Mouse (Mus musculus) E14TG2a.4 (cell line): ENCODE results near the gene Zfp457.

Experiments
- CTCF ChIP-seq: conservative IDR thresholded peaks from 2 replicates; pipeline ENCODE4 v1.5.1; 2014; ENCODE audit warnings: low read length
- NANOG ChIP-seq: IDR thresholded peaks from 2 replicates; pipeline ENCODE4 v1.6.1; 2014; ENCODE audit warnings: borderline replicate concordance, low read length, mixed read lengths
- POU5F1 ChIP-seq: IDR thresholded peaks from 2 replicates; pipeline ENCODE4 v1.6.1; 2014; ENCODE audit warnings: low read length, borderline replicate concordance

DNA sequence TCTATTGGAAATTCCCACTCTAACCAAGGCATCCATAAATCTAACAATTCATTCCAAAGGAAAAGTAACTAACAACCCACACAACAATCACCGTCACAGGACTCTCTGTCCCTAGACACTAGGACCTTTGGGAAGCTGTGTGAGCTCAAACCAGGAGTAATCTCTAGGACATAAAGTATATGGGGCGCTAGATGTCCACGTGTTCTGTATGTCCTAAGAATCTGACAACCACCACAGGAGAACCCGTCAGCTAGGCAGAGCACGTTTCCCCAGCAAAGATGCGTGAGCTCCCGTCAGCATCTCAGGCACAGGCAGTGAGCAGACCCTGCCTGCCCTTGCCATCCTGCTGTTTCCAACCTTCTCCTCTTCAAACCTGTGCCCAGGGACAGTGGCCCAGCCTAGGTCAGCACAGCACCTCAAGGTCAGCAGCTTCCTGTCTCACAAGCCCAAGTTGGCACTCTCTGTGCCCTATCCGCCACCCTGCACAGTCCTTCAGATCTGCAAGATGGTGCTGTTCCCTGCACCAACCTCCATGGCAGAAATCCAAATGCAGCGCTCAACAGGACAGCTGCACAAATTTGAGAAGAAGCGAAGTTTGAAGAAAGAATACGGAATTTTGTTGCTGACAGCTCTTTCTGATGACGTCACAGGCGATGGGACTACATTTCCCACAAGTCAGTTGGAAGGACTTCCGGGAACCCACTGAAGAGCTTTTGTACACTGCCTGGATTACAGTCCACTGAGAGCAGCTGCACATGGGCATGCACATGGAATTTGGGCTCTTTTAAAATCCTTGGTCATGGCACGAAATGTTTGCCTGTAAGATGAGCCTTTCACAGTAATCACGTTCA is at the start of gene Zfp457:
- TF ChIP-seq CTCF (no peak), NANOG (no peak), POU5F1 (no peak)
